Mouse (Mus musculus) midbrain, postnatal 0 days (tissue): ENCODE results near the gene Qtrt2. TPM values are rescaled to one million over a fixed set of nuclear protein-coding genes. Genes with fewer than 3 reads are reported as not detected.
A peak's percentile ranks its signal among the peaks of the same experiment; 100 is the strongest.

Experiments
- ATAC-seq: fragments of 200-750 bp; cut with Nextera tagmentation; 2 replicates; pipeline ENCODE4 v1.8.0; 2017; ENCODE audit warnings: moderate number of reproducible peaks, mild to moderate bottlenecking, moderate TSS enrichment, moderate library complexity; ENCODE audit not compliant: low FRiP score
- DNase-seq: peaks from one replicate; pipeline ENCODE4 v3.0.0-alpha.2; 2015; ENCODE audit warnings: low spot score
- H3K27ac ChIP-seq: fragments of 300-500 bp; sonication (generic); 2 replicates; pipeline ENCODE4 v1.5.1; 2014; ENCODE audit warnings: low read depth, mild to moderate bottlenecking, low read length, mixed read lengths
- H3K27me3 ChIP-seq: fragments of 300-500 bp; sonication (generic); 2 replicates; pipeline ENCODE4 v1.6.1; 2014; ENCODE audit warnings: low read length, control low read depth, mixed read lengths; ENCODE audit not compliant: insufficient read depth
- H3K36me3 ChIP-seq: fragments of 300-500 bp; sonication (generic); 2 replicates; pipeline ENCODE4 v1.6.1; 2014; ENCODE audit warnings: low read length, control low read depth, mixed read lengths; ENCODE audit not compliant: insufficient read depth
- H3K4me1 ChIP-seq: fragments of 300-500 bp; sonication (generic); 2 replicates; pipeline ENCODE4 v1.6.1; 2014; ENCODE audit warnings: mild to moderate bottlenecking, control low read depth, antibody characterized with exemption, low read length, mixed read lengths; ENCODE audit not compliant: insufficient read depth
- H3K4me2 ChIP-seq: fragments of 300-500 bp; sonication (generic); 2 replicates; pipeline ENCODE4 v1.6.1; 2014; ENCODE audit warnings: low read depth, mild to moderate bottlenecking, low read length, mixed read lengths; ENCODE audit not compliant: poor library complexity, severe bottlenecking
- H3K4me3 ChIP-seq: fragments of 300-500 bp; sonication (generic); 2 replicates; pipeline ENCODE4 v1.5.1; 2014; ENCODE audit warnings: low read depth, mild to moderate bottlenecking, low read length, moderate library complexity
- H3K9ac ChIP-seq: fragments of 300-500 bp; sonication (generic); replicated peaks from 2 replicates; pipeline ENCODE4 v1.6.1; 2014; ENCODE audit warnings: mild to moderate bottlenecking, low read length, moderate library complexity, mixed read lengths; ENCODE audit not compliant: poor library complexity, severe bottlenecking
- H3K9me3 ChIP-seq: fragments of 300-500 bp; sonication (generic); 2 replicates; pipeline ENCODE4 v1.6.1; 2016; ENCODE audit warnings: low read length, control low read depth
- CTCF ChIP-seq: IDR thresholded peaks from 2 replicates; pipeline ENCODE4 v1.5.1; 2016; ENCODE audit warnings: antibody characterized with exemption, mild to moderate bottlenecking
- WGBS: fragments of 180-500 bp; shearing (Covaris S2); extraction: QIAGEN DNeasy Blood & Tissue Kit; methylation state at CpG from one replicate; pipeline ENCODE4 v1.1.7; 2014; 5-methylcytosine and 5-hydroxymethylcytosine counted together
- polyA plus RNA-seq: library from polyadenylated mRNA; unstranded; fragments of >200 nt; fragmentation: Nextera tagmentation; extraction: Ambion mirVana; gene quantifications from 2 replicates; pipeline ENCODE4 v1.2.1, GENCODE M21; 2015
- total RNA-seq: library from RNA; depleted of rRNA; stranded (reverse); fragments of >200 nt; gene quantifications from 2 replicates; pipeline ENCODE4 v1.2.3, GENCODE M21; 2014

Gene Qtrt2
- total and polyA plus RNA-seq, 2 experiments from 2014 or later, result 10.3 to 28.8 TPM

DNA sequence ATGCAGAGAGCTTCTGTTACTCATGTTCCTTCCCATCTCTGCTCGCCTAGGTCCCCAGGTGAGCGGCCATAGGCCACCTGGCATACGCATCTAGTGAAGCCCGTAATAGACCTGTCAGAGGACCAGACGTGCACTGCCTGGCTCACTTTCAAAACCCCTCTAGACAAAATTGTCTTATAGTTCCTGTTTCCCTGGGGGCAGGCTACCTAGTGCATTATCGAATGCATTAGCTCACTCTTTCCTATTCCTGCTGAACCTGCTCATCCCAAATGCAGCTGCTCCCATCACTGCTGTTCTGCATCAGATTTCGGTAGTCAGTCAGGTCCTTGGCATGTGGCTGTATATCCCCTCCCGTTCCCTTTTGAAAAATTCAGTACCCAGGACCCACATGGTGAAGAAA is 8.2 kb upstream of the Qtrt2 start:
- no peak overlapping the region for H3K9ac ChIP-seq
- DNase-seq (no peak), ATAC-seq (no peak)
- H3K4me2 ChIP-seq, result no peak overlapping the region
- no peaks in the 10 kb centered on the region for H3K4me1 ChIP-seq
- WGBS, result 86% methylated on average over 8 of the region's 8 CpGs
- H3K27me3 ChIP-seq, result no peaks in the 10 kb centered on the region
- TF ChIP-seq CTCF, result no peak
- no peak overlapping the region for H3K27ac ChIP-seq
- H3K36me3 ChIP-seq, result no peaks in the 10 kb centered on the region
- H3K4me3 ChIP-seq, result no peak overlapping the region
- H3K9me3 ChIP-seq, result no peaks in the 10 kb centered on the region

- ATAC-seq (no peak), DNase-seq (no peak)
- H3K36me3 ChIP-seq, result no peaks in the 10 kb centered on the region
- H3K9ac ChIP-seq, result no peak overlapping the region
- 85% methylated on average over 6 of the region's 6 CpGs for WGBS
- H3K4me1 ChIP-seq, result no peaks in the 10 kb centered on the region
- no peaks in the 10 kb centered on the region for H3K27me3 ChIP-seq
- no peak overlapping the region for H3K4me2 ChIP-seq
- H3K9me3 ChIP-seq, result no peaks in the 10 kb centered on the region
- no peak overlapping the region for H3K27ac ChIP-seq
- no peak overlapping the region for H3K4me3 ChIP-seq
- TF ChIP-seq CTCF, result no peak
These were observed 6.4 kb upstream of the Qtrt2 start for GRCm38 (mm10) chr16:43933041-43933440.

DNA sequence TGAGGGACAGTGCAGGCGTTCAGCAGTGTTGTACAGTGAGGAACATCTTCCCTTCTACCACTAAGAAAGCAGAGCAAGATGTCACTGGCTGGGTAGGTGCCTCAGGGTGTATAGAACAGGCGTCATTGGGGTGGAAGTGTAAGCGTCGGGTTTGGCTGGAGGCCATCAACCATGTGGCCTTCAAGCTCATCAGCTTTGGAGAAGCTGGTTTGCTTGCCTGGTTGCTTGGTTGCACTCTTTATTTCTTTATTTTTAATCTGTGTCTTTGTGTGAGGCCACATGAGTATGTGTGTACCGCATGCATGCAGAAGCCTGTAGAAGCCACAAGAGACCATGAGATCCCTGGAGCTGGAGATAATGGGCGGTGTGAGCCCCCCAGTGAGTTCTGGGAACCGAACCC is 5.7 kb upstream of the Qtrt2 start:
- no peak overlapping the region for H3K9ac ChIP-seq
- no peaks in the 10 kb centered on the region for H3K36me3 ChIP-seq
- 90% methylated on average over 7 of the region's 7 CpGs for WGBS
- DNase-seq (no peak), ATAC-seq (no peak)
- no peaks in the 10 kb centered on the region for H3K27me3 ChIP-seq
- H3K27ac ChIP-seq, result no peak overlapping the region
- no peak overlapping the region for H3K4me3 ChIP-seq
- no peaks in the 10 kb centered on the region for H3K4me1 ChIP-seq
- TF ChIP-seq CTCF, result no peak
- H3K4me2 ChIP-seq, result no peak overlapping the region
- no peaks in the 10 kb centered on the region for H3K9me3 ChIP-seq

- Histone ChIP-seq H3K4me3 (no peak overlapping the region), H3K4me2 (no peak overlapping the region), H3K36me3 (no peaks in the 10 kb centered on the region), H3K9ac (no peak overlapping the region), H3K4me1 (no peaks in the 10 kb centered on the region), H3K27me3 (no peaks in the 10 kb centered on the region), H3K9me3 (no peaks in the 10 kb centered on the region), H3K27ac (no peak overlapping the region)
- DNase-seq (peak; percentile 31), ATAC-seq (no peak)
- no peak for TF ChIP-seq CTCF
- 75% methylated on average over 3 of the region's 3 CpGs for WGBS
These were observed 4.9 kb upstream of the Qtrt2 start for GRCm38 (mm10) chr16:43931502-43931901.

DNA sequence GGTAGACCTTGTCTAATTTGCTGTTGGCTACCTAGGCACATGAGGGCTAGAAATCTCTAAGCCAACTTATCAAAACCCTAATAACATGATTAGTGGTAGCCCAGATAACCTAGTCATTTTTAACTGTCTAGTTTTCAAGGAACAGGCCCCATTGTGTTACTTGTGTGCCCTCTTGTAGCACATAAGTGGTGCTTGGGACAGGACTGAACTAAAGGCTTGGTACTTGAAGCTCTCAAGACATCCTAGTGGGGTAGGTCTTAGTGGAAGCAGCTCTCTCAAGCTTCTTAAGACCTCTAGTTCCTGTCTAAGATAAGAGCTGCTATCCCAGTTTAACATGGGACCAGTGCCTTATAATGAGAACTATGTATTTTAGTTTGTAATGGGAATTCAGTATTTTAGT is 4.0 kb upstream of the Qtrt2 start:
- ATAC-seq, result no peak
- Histone ChIP-seq H3K4me1 (no peaks in the 10 kb centered on the region), H3K9me3 (no peaks in the 10 kb centered on the region), H3K9ac (no peak overlapping the region), H3K36me3 (no peaks in the 10 kb centered on the region), H3K27ac (no peak overlapping the region), H3K4me2 (no peak overlapping the region), H3K4me3 (no peak overlapping the region), H3K27me3 (no peaks in the 10 kb centered on the region)
- no peak for TF ChIP-seq CTCF
- no peak for DNase-seq

GRCm38 (mm10) chr16:43925846-43926245 is 763 bp downstream of the Qtrt2 start:
- no peak overlapping the region for H3K9ac ChIP-seq
- WGBS, result 91% methylated on average over 1 of the region's 1 CpGs

More at GRCm38 (mm10) chr16:43925846-43926245, 763 bp downstream of the Qtrt2 start:
- DNase-seq, result no peak
- H3K4me2 ChIP-seq, result no peak overlapping the region
- H3K9me3 ChIP-seq, result no peaks in the 10 kb centered on the region
- TF ChIP-seq CTCF, result no peak
- no peaks in the 10 kb centered on the region for H3K36me3 ChIP-seq
- no peaks in the 10 kb centered on the region for H3K4me1 ChIP-seq
- H3K27ac ChIP-seq, result no peak overlapping the region
- no peaks in the 10 kb centered on the region for H3K27me3 ChIP-seq
- H3K4me3 ChIP-seq, result no peak overlapping the region
- ATAC-seq, result no peak
